ENCODE assay signal across 8 mouse cellular contexts in genomic region chr6:34028933-34029745, GRCm38 (mm10). TPM values are rescaled to one million over a fixed set of nuclear protein-coding genes. Genes with fewer than 3 reads are reported as not detected.
DNase-seq lines count a peak whose midpoint lies in the region; ATAC-seq and TF ChIP-seq lines count a peak whose summit lies in the region.

Gene Lrguk (plus strand): TSS chr6:34029448.

- peak; percentile 99 for ATAC-seq in CD4-positive, CD25-positive, alpha-beta regulatory T cell, adult 4 months
- peak; percentile 95 for ATAC-seq in forebrain, embryonic 11.5 days (replicated peaks; ENCODE audit: low FRiP score)
- peak; percentile 97 for ATAC-seq in heart, postnatal 0 days (ENCODE audit: insufficient read depth, low read depth)
- ATAC-seq in liver, embryonic 16.5 days (ENCODE audit: low read depth), result peak; percentile 79
- ATAC-seq in neural tube, embryonic 13.5 days (ENCODE audit: low read depth), result peak; percentile 96

- H3K36me3 ChIP-seq in forebrain, embryonic 11.5 days (ENCODE audit: control insufficient read depth, insufficient read depth, low read length), result no peaks in the 10 kb centered on the region
- H3K36me3 ChIP-seq in heart, postnatal 0 days (replicated peaks; ENCODE audit: control insufficient read depth, insufficient read depth, low read length), result no peaks in the 10 kb centered on the region
- H3K36me3 ChIP-seq in liver, embryonic 16.5 days (ENCODE audit: control insufficient read depth, insufficient read depth), result no peaks in the 10 kb centered on the region
- no peaks in the 10 kb centered on the region for H3K36me3 ChIP-seq in neural tube, embryonic 13.5 days
- H3K36me3 ChIP-seq in testis, adult 2 months (ENCODE audit: control insufficient read depth, insufficient read depth, low read length), result no peaks in the 10 kb centered on the region

- TF ChIP-seq POLR2A in testis, adult 2 months (IDR thresholded peaks at IDR 0.05; ENCODE audit: control insufficient read depth, low read depth, low read length), result peak; percentile 48; the same call in 1 of the 2 replicates

- no peaks in the 10 kb centered on the region for H3K27me3 ChIP-seq in forebrain, embryonic 11.5 days (ENCODE audit: control insufficient read depth, insufficient read depth, low read length)
- H3K27me3 ChIP-seq in heart, postnatal 0 days (ENCODE audit: control insufficient read depth, insufficient read depth, low read length), result no peaks in the 10 kb centered on the region; the same call in 1 of the 2 replicates
- no peaks in the 10 kb centered on the region for H3K27me3 ChIP-seq in liver, embryonic 16.5 days (ENCODE audit: control insufficient read depth, insufficient read depth, low read depth, low read length)
- no peaks in the 10 kb centered on the region for H3K27me3 ChIP-seq in neural tube, embryonic 13.5 days
- H3K27me3 ChIP-seq in testis, adult 2 months (ENCODE audit: control insufficient read depth, insufficient read depth, low read length), result no peaks in the 10 kb centered on the region

- H3K4me3 ChIP-seq in brown adipose tissue, adult 24 weeks (ENCODE audit: insufficient read depth, low read depth, low read length), result peak within 1 kb of the TSS; percentile 71
- H3K4me3 ChIP-seq in forebrain, embryonic 11.5 days (ENCODE audit: low read depth, low read length), result peak within 1 kb of the TSS; percentile 58
- H3K4me3 ChIP-seq in heart, postnatal 0 days (ENCODE audit: low read depth, low read length), result peak within 1 kb of the TSS; percentile 61
- H3K4me3 ChIP-seq in liver, embryonic 16.5 days (ENCODE audit: low read depth, low read length), result peak within 1 kb of the TSS; percentile 63
- H3K4me3 ChIP-seq in neural tube, embryonic 13.5 days, result peak within 1 kb of the TSS; percentile 56
- peak within 1 kb of the TSS; percentile 98 for H3K4me3 ChIP-seq in testis, adult 2 months (ENCODE audit: control insufficient read depth, low read depth, low read length)

- H3K9ac ChIP-seq in forebrain, embryonic 11.5 days (ENCODE audit: low read length), result peak within 1 kb of the TSS; percentile 63
- H3K9ac ChIP-seq in heart, postnatal 0 days (replicated peaks; ENCODE audit: low read depth, low read length), result peak within 1 kb of the TSS; percentile 36
- peak within 1 kb of the TSS; percentile 8; the same call in 1 of the 2 replicates for H3K9ac ChIP-seq in liver, embryonic 16.5 days (ENCODE audit: low read depth, low read length)
- H3K9ac ChIP-seq in neural tube, embryonic 13.5 days, result peak within 1 kb of the TSS; percentile 75

- TF ChIP-seq EP300 in heart, postnatal 0 days (IDR thresholded peaks at IDR 0.05; ENCODE audit: low read depth), result no peak

- peak; percentile 92 for DNase-seq in forebrain, embryonic 11.5 days (ENCODE audit: low spot score)
- peak; percentile 85 for DNase-seq in heart, postnatal 0 days (ENCODE audit: low spot score)
- peak; percentile 90 to 93 for DNase-seq in kidney, postnatal 4 days

- WGBS in forebrain, embryonic 11.5 days, result 4% methylated on average over 31 of the region's 32 CpGs
- 5% methylated on average over 31 of the region's 32 CpGs for WGBS in heart, postnatal 0 days
- 7% methylated on average over 32 of the region's 32 CpGs for WGBS in liver, embryonic 16.5 days (ENCODE audit: insufficient replicate concordance)
- WGBS in neural tube, embryonic 13.5 days, result 4% methylated on average over 31 of the region's 32 CpGs

- TF ChIP-seq CTCF in heart, postnatal 0 days (IDR thresholded peaks at IDR 0.05; ENCODE audit: low read depth), result 0 out of 2 replicates have a peak, but pooled peaks have one; percentile 2
- no peak for TF ChIP-seq CTCF in testis, adult 2 months (IDR thresholded peaks at IDR 0.05; ENCODE audit: control insufficient read depth, insufficient read depth, insufficient replicate concordance, low read depth, low read length)

- H3K27ac ChIP-seq in brown adipose tissue, adult 24 weeks (replicated peaks; ENCODE audit: low read depth, low read length), result no peak within 1 kb of the TSS
- H3K27ac ChIP-seq in forebrain, embryonic 11.5 days (ENCODE audit: low read depth, low read length), result no peak within 1 kb of the TSS
- 0 out of 2 replicates have a peak within 1 kb of the TSS, but pooled peaks have one; percentile 18 for H3K27ac ChIP-seq in heart, postnatal 0 days (ENCODE audit: low read depth)
- H3K27ac ChIP-seq in liver, embryonic 16.5 days (ENCODE audit: low read length), result no peak within 1 kb of the TSS
- H3K27ac ChIP-seq in neural tube, embryonic 13.5 days (replicated peaks), result peak within 1 kb of the TSS; percentile 89
- H3K27ac ChIP-seq in testis, adult 2 months (ENCODE audit: control insufficient read depth, insufficient read depth, low read depth, low read length), result peak within 1 kb of the TSS; percentile 57; the same call in 1 of the 2 replicates

- no peaks in the 10 kb centered on the region; the same call in 1 of the 2 replicates for H3K9me3 ChIP-seq in forebrain, embryonic 11.5 days (ENCODE audit: control insufficient read depth, low read length)
- H3K9me3 ChIP-seq in heart, postnatal 0 days (replicated peaks; ENCODE audit: control insufficient read depth, low read length), result no peaks in the 10 kb centered on the region
- no peaks in the 10 kb centered on the region for H3K9me3 ChIP-seq in liver, embryonic 16.5 days (replicated peaks; ENCODE audit: control insufficient read depth, low read length)
- no peaks in the 10 kb centered on the region for H3K9me3 ChIP-seq in neural tube, embryonic 13.5 days

- no peaks in the 10 kb centered on the region for H3K4me1 ChIP-seq in brown adipose tissue, adult 24 weeks (ENCODE audit: control insufficient read depth, insufficient read depth, insufficient read length, low read length)
- H3K4me1 ChIP-seq in forebrain, embryonic 11.5 days (replicated peaks; ENCODE audit: control insufficient read depth, insufficient read depth, low read length), result peaks cover 2% of the 10 kb centered on the region; the same call in 1 of the 2 replicates
- no peaks in the 10 kb centered on the region for H3K4me1 ChIP-seq in heart, postnatal 0 days (ENCODE audit: control insufficient read depth, insufficient read depth)
- H3K4me1 ChIP-seq in liver, embryonic 16.5 days (ENCODE audit: control insufficient read depth, low read depth, low read length), result no peaks in the 10 kb centered on the region; the same call in 1 of the 2 replicates
- peaks cover 28% of the 10 kb centered on the region for H3K4me1 ChIP-seq in neural tube, embryonic 13.5 days (replicated peaks)
- H3K4me1 ChIP-seq in testis, adult 2 months (ENCODE audit: control insufficient read depth, insufficient read depth, low read length), result peaks cover 9% of the 10 kb centered on the region

- peak within 1 kb of the TSS; percentile 89 for H3K4me2 ChIP-seq in forebrain, embryonic 11.5 days (ENCODE audit: low read depth, low read length, severe bottlenecking)
- H3K4me2 ChIP-seq in heart, postnatal 0 days (ENCODE audit: low read depth, low read length), result peak within 1 kb of the TSS; percentile 87
- H3K4me2 ChIP-seq in liver, embryonic 16.5 days (ENCODE audit: low read depth, low read length), result peak within 1 kb of the TSS; percentile 85
- H3K4me2 ChIP-seq in neural tube, embryonic 13.5 days, result peak within 1 kb of the TSS; percentile 88

RNA-seq across cellular contexts. Expression of gene Lrguk, which starts in this region (rescaled TPM):
- not detected for polyA plus RNA-seq in CD4-positive, CD25-positive, alpha-beta regulatory T cell, adult 4 months (2017; shearing (Covaris generic))
- not detected in 2 replicates for polyA plus RNA-seq in brown adipose tissue, adult 24 weeks (2012; ENCODE audit: insufficient read depth, insufficient read length, missing spikeins)
- 0.79 and 2.2 TPM in 2 replicates for polyA plus RNA-seq in forebrain, embryonic 11.5 days (2014; fragmentation: Nextera tagmentation; extraction: Ambion mirVana)
- total RNA-seq in heart, postnatal 0 days (2014; rRNA removed; ENCODE audit: low replicate concordance), result 2.6 TPM in 1 of 2 replicates, not detected in the other
- polyA plus RNA-seq in heart, postnatal 0 days (2015; fragmentation: Nextera tagmentation; extraction: Ambion mirVana), result 0.19 and 0.34 TPM in 2 replicates
- polyA plus RNA-seq in liver, embryonic 16.5 days (2015; fragmentation: Nextera tagmentation; extraction: Ambion mirVana), result 0.06 and 0.09 TPM in 2 replicates
- polyA plus RNA-seq in neural tube, embryonic 13.5 days (2015; fragmentation: Nextera tagmentation; extraction: Ambion mirVana), result 1.2 and 1.4 TPM in 2 replicates
- 18.2 TPM in 2 replicates for polyA plus RNA-seq in testis, adult 2 months (2012; rRNA removed)

Comparison
In these comparisons a context has a peak if more than half of its experiments do, and no peak if none do; other contexts are left out.
1. Peak in ATAC-seq in CD4-positive, CD25-positive, alpha-beta regulatory T cell, adult 4 months; RNA of the gene not detected or under 1 TPM.
2. Peak in ATAC-seq, H3K4me3 ChIP-seq, H3K9ac ChIP-seq and H3K4me2 ChIP-seq in liver, embryonic 16.5 days; RNA of the gene not detected or under 1 TPM.
3. H3K27ac ChIP-seq: peak in heart, postnatal 0 days (single experiment), neural tube, embryonic 13.5 days (single experiment) and testis, adult 2 months (single experiment); none in brown adipose tissue, adult 24 weeks (single experiment), forebrain, embryonic 11.5 days (single experiment) and liver, embryonic 16.5 days (single experiment).
4. H3K9ac ChIP-seq: peak in every context shown above with its lines; median percentile 75 in neural tube, embryonic 13.5 days; 63 in forebrain, embryonic 11.5 days; 36 in heart, postnatal 0 days; 8 in liver, embryonic 16.5 days.
5. Peak in every context shown above with its lines, with median percentiles within 50 percentile points of each other: ATAC-seq, H3K4me3 ChIP-seq, DNase-seq and H3K4me2 ChIP-seq.